Mouse (Mus musculus) liver, adult 2 months (tissue): Measurements from ENCODE around the gene Sipa1l1. TPM values are rescaled to one million over a fixed set of nuclear protein-coding genes. Genes with fewer than 3 reads are reported as not detected.
A peak's percentile ranks its signal among the peaks of the same experiment; 100 is the strongest.

ENCODE experiments used
- DNase-seq: peaks from one replicate; pipeline ENCODE4 v3.0.0-alpha.2; 2011; ENCODE audit warnings: low read depth, low spot score; ENCODE audit errors: extremely low read depth
- H3K27ac ChIP-seq: fragments of 200-500 bp; replicated peaks from 2 replicates; pipeline ENCODE4 v1.5.1; 2012; ENCODE audit warnings: low read depth, mild to moderate bottlenecking, control low read depth, inconsistent platforms, low read length; ENCODE audit not compliant: insufficient read depth
- H3K27me3 ChIP-seq: fragments of 200-500 bp; 2 replicates; pipeline ENCODE4 v1.6.1; 2012; ENCODE audit warnings: mild to moderate bottlenecking, moderate library complexity, low read length, inconsistent platforms; ENCODE audit not compliant: control insufficient read depth, insufficient read depth
- H3K36me3 ChIP-seq: fragments of 200-500 bp; 2 replicates; pipeline ENCODE4 v1.6.1; 2012; ENCODE audit warnings: low read length, inconsistent platforms; ENCODE audit not compliant: control insufficient read depth, insufficient read depth
- H3K4me1 ChIP-seq: fragments of 200-500 bp; 2 replicates; pipeline ENCODE4 v1.6.1; 2011; ENCODE audit warnings: low read length; ENCODE audit not compliant: control insufficient read depth, insufficient read depth
- H3K4me3 ChIP-seq: fragments of 200-500 bp; 2 replicates; pipeline ENCODE4 v1.5.1; 2011; ENCODE audit warnings: low read depth, mild to moderate bottlenecking, control low read depth, low read length, moderate library complexity; ENCODE audit not compliant: insufficient read depth
- H3K79me2 ChIP-seq: fragments of 200-500 bp; 2 replicates; pipeline ENCODE4 v1.6.1; 2012; ENCODE audit warnings: inconsistent platforms, mild to moderate bottlenecking, low read length, moderate library complexity; ENCODE audit not compliant: control insufficient read depth, insufficient read depth
- H3K9ac ChIP-seq: fragments of 200-500 bp; 2 replicates; pipeline ENCODE4 v1.6.1; 2012; ENCODE audit warnings: low read depth, mild to moderate bottlenecking, control low read depth, inconsistent platforms, low read length
- CTCF ChIP-seq: fragments of 200-500 bp; IDR thresholded peaks from 2 replicates; pipeline ENCODE4 v1.5.1; 2011; ENCODE audit warnings: low read depth, low read length, control low read depth
- POLR2A ChIP-seq: fragments of 200-500 bp; IDR thresholded peaks from 2 replicates; pipeline ENCODE4 v1.6.1; 2011; ENCODE audit warnings: low read length, control low read depth; ENCODE audit not compliant: insufficient read depth; ENCODE audit errors: extremely low read depth
- WGBS: fragments of 180-500 bp; shearing (Covaris S2); methylation state at CpG from one replicate; pipeline ENCODE4 v1.1.7; 2018; 5-methylcytosine and 5-hydroxymethylcytosine counted together
- polyA plus RNA-seq: library from polyadenylated mRNA; depleted of rRNA; stranded (reverse); fragments of >200 nt; gene quantifications from 2 replicates; pipeline ENCODE4 v1.2.3, GENCODE M21; 2012; rRNA removed
- total RNA-seq: library from RNA; depleted of rRNA; stranded (reverse); fragments of >200 nt; gene quantifications from 2 replicates; pipeline ENCODE4 v1.2.3, GENCODE M21; 2014; rRNA removed

Gene Sipa1l1
- total RNA-seq (13.7 and 17.6 TPM in 2 replicates), polyA plus RNA-seq (9.7 and 10.3 TPM in 2 replicates)

DNA sequence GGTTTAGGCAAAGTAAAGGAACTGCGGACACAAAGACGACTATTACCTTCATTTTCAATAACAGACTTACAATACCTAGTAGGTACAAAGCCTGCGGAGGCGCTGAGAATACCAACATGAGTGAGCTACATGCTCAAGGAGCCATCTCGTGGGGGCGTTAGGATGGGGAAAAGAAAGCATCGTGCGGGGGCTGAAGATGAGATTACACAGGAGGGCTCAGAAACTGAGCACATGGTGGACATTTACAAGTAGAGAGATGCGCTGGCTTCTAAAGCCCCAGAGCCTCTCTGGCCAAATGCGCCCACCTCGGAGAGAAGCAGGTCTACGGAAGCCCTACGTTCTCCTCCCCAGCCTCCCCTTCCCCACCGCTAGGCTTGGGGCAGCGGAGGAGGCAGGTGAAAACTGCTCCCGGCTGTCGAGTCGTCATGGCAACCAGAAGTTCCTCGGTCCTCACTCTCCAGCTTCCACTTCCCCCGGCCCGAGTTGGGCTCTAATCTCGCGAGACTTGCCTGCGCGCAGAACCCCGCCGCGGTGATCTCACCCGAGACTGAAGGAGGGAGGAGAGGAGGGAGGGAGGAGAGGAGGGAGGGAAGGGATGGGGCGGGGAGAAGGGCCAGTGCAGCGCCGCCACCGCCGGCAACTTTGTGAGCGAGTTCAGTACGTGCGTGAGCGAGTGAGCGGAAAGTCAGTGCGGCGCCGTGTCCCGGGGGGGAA, at the start of gene Sipa1l1:
Gene Sipa1l1, plus strand, starts transcription at position 501 of the 714 bp plus-strand sequence.
- 2% methylated on average over 42 of the region's 43 CpGs for whole genome bisulfite sequencing

DNA sequence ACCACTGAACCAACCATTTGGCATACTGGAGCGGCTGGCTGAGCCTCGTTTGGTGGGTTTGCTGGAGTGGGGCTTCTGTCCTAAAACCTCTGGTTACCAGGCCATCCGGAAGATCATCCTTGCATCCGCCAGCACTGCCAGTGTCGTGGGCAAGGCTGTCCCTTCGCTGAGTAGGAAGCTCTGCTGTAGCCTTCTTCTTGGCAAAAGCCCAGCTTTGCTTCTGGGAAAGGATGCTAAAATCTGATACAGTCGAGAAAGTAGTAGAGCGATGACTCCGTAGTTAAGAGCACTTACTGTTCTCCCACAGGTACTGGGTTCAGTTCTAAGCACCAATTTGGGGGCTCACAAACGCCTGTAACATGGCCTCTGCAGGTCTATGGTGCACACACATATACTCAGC, 47.2 kb upstream of the Sipa1l1 start:
- 78% methylated on average over 10 of the region's 10 CpGs for WGBS
- no peaks in the 10 kb centered on the region for H3K36me3 ChIP-seq

More for the DNA sequence above, at the start of gene Sipa1l1:
- Histone ChIP-seq H3K36me3 (no peaks in the 10 kb centered on the region), H3K4me3 (peak within 1 kb of the TSS; percentile 90), H3K9ac (peak within 1 kb of the TSS; percentile 89), H3K27me3 (no peaks in the 10 kb centered on the region), H3K27ac (peak within 1 kb of the TSS; percentile 82), H3K79me2 (peaks cover 11% of the 10 kb centered on the region; the same call in 1 of the 2 replicates), H3K4me1 (peaks cover 6% of the 10 kb centered on the region; the same call in 1 of the 2 replicates)
- TF ChIP-seq POLR2A (peak; percentile 81), CTCF (no peak)
- DNase-seq = peak; percentile 85

DNA sequence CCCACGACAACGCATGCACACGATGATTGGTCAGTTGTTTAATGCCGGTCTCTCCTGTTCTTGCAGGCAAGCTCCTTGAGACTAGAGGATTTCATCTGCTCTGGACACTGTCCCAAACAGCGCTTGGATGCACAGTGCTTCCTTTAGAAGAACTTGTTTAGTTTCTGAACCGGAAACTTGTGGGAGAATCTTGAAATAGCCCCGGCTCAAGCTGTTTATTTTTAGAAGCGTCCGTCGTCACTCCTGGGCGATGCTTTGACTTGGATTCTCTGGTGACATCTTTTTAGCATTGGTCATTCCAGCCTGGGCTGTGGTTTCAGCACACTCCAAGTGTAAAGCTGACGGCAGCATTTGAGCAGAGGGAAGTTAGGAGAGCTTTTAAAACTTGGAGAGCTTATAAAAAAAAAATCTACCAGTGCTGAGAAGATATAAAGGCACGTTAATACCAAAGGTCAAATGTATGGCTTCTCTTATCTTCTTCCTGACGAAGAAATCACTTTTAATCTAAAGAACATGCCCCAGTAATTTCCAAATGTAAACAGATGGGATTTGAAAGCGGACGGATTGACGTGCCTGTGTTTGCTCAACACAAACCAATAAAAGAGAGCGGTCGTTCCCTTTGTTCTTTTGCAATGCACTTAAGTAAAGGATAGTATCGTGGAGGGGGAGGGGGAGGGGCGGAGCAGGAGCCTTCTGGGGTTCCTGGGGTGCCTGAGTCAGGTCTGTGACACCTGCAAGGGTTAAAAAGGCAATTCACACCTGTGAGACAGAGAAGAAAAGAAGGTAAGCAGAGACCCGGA, 46.5 kb upstream of the Sipa1l1 start:
- no peak overlapping the region for H3K9ac ChIP-seq
- no peak for TF ChIP-seq POLR2A
- TF ChIP-seq CTCF = no peak
- H3K27ac ChIP-seq = no peak overlapping the region
- 10% methylated on average over 22 of the region's 22 CpGs for WGBS
- no peaks in the 10 kb centered on the region for H3K36me3 ChIP-seq
- 0 out of 2 replicates have a peak overlapping the region, but pooled peaks have one; percentile 11 for H3K4me3 ChIP-seq
- H3K4me1 ChIP-seq = peaks cover 9% of the 10 kb centered on the region
- DNase-seq = peak; percentile 56
- no peaks in the 10 kb centered on the region for H3K27me3 ChIP-seq
- H3K79me2 ChIP-seq = no peaks in the 10 kb centered on the region

More for the DNA sequence above, 47.2 kb upstream of the Sipa1l1 start:
- peaks cover 9% of the 10 kb centered on the region for H3K4me1 ChIP-seq
- no peaks in the 10 kb centered on the region for H3K27me3 ChIP-seq
- TF ChIP-seq CTCF (no peak), POLR2A (no peak)
- H3K4me3 ChIP-seq = no peak overlapping the region
- H3K27ac ChIP-seq = no peak overlapping the region
- H3K9ac ChIP-seq = no peak overlapping the region
- DNase-seq = no peak
- no peaks in the 10 kb centered on the region for H3K79me2 ChIP-seq

DNA sequence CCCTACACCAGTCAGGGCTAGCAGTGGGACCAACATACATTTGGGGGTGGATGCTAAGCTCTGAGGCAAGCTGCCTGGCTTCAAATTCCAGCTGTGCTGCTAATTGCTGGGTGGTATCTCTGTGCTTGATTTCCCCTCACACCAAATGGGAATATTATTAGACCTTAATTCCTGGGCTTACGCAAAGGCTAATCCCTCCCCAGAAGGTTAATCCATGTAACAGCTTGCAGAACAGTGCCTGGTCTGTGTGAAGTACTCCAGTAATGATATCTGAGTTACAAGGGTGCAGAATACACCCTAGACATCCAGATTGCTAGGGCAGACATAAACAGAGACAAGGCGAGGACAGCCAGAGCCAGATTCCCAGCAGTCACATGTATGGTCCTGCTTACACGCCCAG, 42.3 kb upstream of the Sipa1l1 start:
- WGBS = 88% methylated on average over 3 of the region's 3 CpGs

DNA sequence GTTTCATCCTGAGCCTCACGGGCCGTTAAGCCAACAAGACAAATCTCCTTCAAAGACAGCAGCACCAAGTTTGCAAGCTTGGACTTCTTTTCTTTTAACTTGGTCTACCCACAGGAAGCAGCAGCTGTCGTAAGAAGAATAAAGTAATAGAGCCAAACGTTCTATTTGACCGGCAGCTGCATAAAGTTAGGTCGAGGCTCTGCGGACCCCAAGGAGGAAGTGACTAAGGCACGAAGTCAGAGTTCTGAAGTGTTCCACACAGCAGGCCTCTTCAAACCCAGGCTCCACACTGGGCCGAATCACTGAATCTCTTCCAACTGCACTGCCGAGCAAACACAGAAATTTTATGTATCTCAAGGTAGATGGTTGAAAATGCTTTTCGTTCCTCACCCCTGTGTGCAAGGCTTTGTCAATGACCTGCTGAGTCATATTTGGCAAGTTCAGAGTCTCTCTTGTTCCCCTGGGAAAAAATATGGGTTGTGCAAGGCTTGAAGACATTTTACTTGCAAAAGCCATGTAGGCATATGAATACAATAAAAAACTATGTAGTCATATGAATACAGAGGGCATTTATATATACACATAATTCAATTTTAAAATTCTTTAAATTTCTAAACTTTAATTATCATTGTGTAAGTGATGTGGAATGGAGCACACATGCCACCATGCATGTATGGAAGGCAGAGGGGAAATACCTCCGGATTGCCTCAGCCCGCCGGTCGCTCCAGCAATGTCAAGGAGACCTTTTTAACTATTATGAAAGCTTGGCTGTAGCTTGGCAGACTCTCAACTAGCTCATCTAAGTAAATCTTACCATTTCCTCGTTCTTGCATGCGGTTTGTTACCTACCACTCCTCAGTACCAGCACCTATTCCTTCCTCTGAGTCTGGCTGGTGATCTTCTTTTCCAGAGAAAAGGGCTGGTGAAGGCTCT, 29.6 kb upstream of the Sipa1l1 start:
- H3K79me2 ChIP-seq = no peaks in the 10 kb centered on the region
- no peak overlapping the region for H3K4me3 ChIP-seq
- no peak for TF ChIP-seq POLR2A
- TF ChIP-seq CTCF = no peak
- 91% methylated on average over 17 of the region's 17 CpGs for WGBS
- H3K9ac ChIP-seq = no peak overlapping the region
- no peaks in the 10 kb centered on the region for H3K36me3 ChIP-seq
- no peak for DNase-seq
- H3K27ac ChIP-seq = no peak overlapping the region
- no peaks in the 10 kb centered on the region for H3K27me3 ChIP-seq
- H3K4me1 ChIP-seq = no peaks in the 10 kb centered on the region

More for the DNA sequence above, 42.3 kb upstream of the Sipa1l1 start:
- TF ChIP-seq CTCF (no peak), POLR2A (no peak)
- no peak for DNase-seq
- Histone ChIP-seq H3K27me3 (no peaks in the 10 kb centered on the region), H3K79me2 (no peaks in the 10 kb centered on the region), H3K4me3 (no peak overlapping the region), H3K4me1 (peaks cover 7% of the 10 kb centered on the region), H3K36me3 (no peaks in the 10 kb centered on the region), H3K9ac (no peak overlapping the region), H3K27ac (no peak overlapping the region)
